Comparison of ENCODE assay signal across 12 mouse cellular contexts in the genomic region with DNA sequence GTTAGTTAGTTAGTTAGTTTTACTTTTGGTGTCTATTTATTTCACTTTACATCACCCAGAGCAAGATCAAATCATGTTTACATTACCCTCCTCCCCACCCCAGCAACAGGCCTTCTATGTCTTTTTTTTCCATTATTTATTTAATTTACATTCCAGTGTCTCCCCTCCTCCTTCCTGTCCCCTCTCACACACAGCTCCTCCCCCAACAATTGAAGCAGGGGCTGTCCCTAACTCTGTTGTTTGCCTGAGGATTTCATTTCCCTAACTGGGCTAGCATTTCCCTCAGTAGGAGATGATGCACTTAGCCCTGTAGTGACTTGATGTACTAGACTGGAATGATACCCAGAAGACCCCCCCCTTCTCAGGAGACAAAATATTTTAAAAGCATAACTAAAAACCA.
"Had no signal": no experiment of that assay in that cellular context is flagged by ENCODE, and none has a peak within 500 bp of the region (broad histone marks: within the 10 kb centered on the region; RNA-seq: fewer than 3 reads in every experiment).

No protein-coding gene starts in this region.

- H3K9me3 ChIP-seq: limb, embryonic 10.5 days; midbrain, embryonic 12.5 days; neural tube, embryonic 13.5 days had no signal

- H3K27me3 ChIP-seq: midbrain, embryonic 12.5 days; neural tube, embryonic 13.5 days had no signal

- H3K9ac ChIP-seq: midbrain, embryonic 12.5 days; neural tube, embryonic 13.5 days had no signal

- H3K4me1 ChIP-seq: limb, embryonic 10.5 days; midbrain, embryonic 12.5 days; neural tube, embryonic 13.5 days had no signal

- H3K27ac ChIP-seq: hindbrain, postnatal 0 days; limb, embryonic 10.5 days; midbrain, embryonic 12.5 days; neural tube, embryonic 13.5 days had no signal

- DNase-seq: kidney, adult 8-10 months; retina, postnatal 1 day; right cerebral cortex, postnatal 4 days; spleen, adult 18-20 months; thymus, adult 18-20 months; thymus, postnatal 14 days had no signal

- H3K4me2 ChIP-seq: liver, embryonic 11.5 days; midbrain, embryonic 12.5 days; neural tube, embryonic 13.5 days had no signal

- H3K4me3 ChIP-seq: limb, embryonic 10.5 days; midbrain, embryonic 12.5 days; neural tube, embryonic 13.5 days had no signal

- H3K36me3 ChIP-seq: limb, embryonic 10.5 days; midbrain, embryonic 12.5 days; neural tube, embryonic 13.5 days had no signal

- ATAC-seq: hindbrain, postnatal 0 days; midbrain, embryonic 16.5 days had no signal
